Mouse (Mus musculus) heart, postnatal 0 days (tissue): ENCODE data around the gene Arnt2.

ENCODE experiments used
- CTCF ChIP-seq: IDR thresholded peaks from 2 replicates; pipeline ENCODE4 v1.5.1; 2016; ENCODE audit warnings: antibody characterized with exemption, control low read depth, low read depth
- EP300 ChIP-seq: IDR thresholded peaks from 2 replicates; pipeline ENCODE4 v1.6.1; 2016; ENCODE audit warnings: antibody characterized with exemption, low read depth

- TF ChIP-seq EP300: no peak
- no peak for TF ChIP-seq CTCF
Measured at GRCm38 (mm10) chr7:84237655-84238054, 172.3 kb downstream of the Arnt2 start.
